Mouse (Mus musculus) embryonic facial prominence, embryonic 11.5 days (tissue): Measurements from ENCODE around the gene Timm50. TPM values are rescaled to one million over a fixed set of nuclear protein-coding genes. Genes with fewer than 3 reads are reported as not detected.

ENCODE experiments used
- ATAC-seq: fragments of 200-750 bp; cut with Nextera tagmentation; replicated peaks from 2 replicates; pipeline ENCODE4 v1.8.0; 2017; ENCODE audit warnings: low read depth; ENCODE audit not compliant: insufficient number of reproducible peaks, low FRiP score, low TSS enrichment
- DNase-seq: peaks from one replicate; pipeline ENCODE4 v3.0.0-alpha.2; 2015; ENCODE audit warnings: low spot score
- H3K27ac ChIP-seq: fragments of 300-500 bp; sonication (generic); replicated peaks from 2 replicates; pipeline ENCODE4 v1.5.1; 2014; ENCODE audit warnings: mild to moderate bottlenecking, low read depth, low read length, control low read depth
- H3K27me3 ChIP-seq: fragments of 300-500 bp; sonication (generic); 2 replicates; pipeline ENCODE4 v1.6.1; 2014; ENCODE audit warnings: mild to moderate bottlenecking, low read length, moderate library complexity, mixed read lengths; ENCODE audit not compliant: control insufficient read depth, insufficient read depth
- H3K36me3 ChIP-seq: fragments of 300-500 bp; sonication (generic); replicated peaks from 2 replicates; pipeline ENCODE4 v1.6.1; 2014; ENCODE audit warnings: low read depth, mild to moderate bottlenecking, low read length, moderate library complexity, mixed read lengths; ENCODE audit not compliant: control insufficient read depth, insufficient read depth
- H3K4me1 ChIP-seq: fragments of 300-500 bp; sonication (generic); 2 replicates; pipeline ENCODE4 v1.6.1; 2014; ENCODE audit warnings: low read length, mixed read lengths; ENCODE audit not compliant: control insufficient read depth, insufficient read depth
- H3K4me2 ChIP-seq: fragments of 300-500 bp; sonication (generic); 2 replicates; pipeline ENCODE4 v1.6.1; 2014; ENCODE audit warnings: low read depth, mild to moderate bottlenecking, control low read depth, low read length, moderate library complexity
- H3K4me3 ChIP-seq: fragments of 300-500 bp; sonication (generic); 2 replicates; pipeline ENCODE4 v1.5.1; 2014; ENCODE audit warnings: low read depth, low read length, control low read depth
- H3K9ac ChIP-seq: fragments of 300-500 bp; sonication (generic); replicated peaks from 2 replicates; pipeline ENCODE4 v1.6.1; 2014; ENCODE audit warnings: mild to moderate bottlenecking, control low read depth, low read length
- H3K9me3 ChIP-seq: fragments of 300-500 bp; sonication (generic); replicated peaks from 2 replicates; pipeline ENCODE4 v1.6.1; 2016; ENCODE audit warnings: mild to moderate bottlenecking, low read length, inconsistent platforms, mixed read lengths; ENCODE audit not compliant: control insufficient read depth
- WGBS: fragments of 180-500 bp; shearing (Covaris S2); extraction: QIAGEN DNeasy Blood & Tissue Kit; methylation state at CpG from one replicate; pipeline ENCODE4 v1.1.7; 2014; 5-methylcytosine and 5-hydroxymethylcytosine counted together
- polyA plus RNA-seq: library from polyadenylated mRNA; unstranded; fragments of >200 nt; fragmentation: Nextera tagmentation; extraction: Ambion mirVana; gene quantifications from 2 replicates; pipeline ENCODE4 v1.2.1, GENCODE M21; 2014

Timm50 gene
- polyA plus RNA-seq, 1 experiment from 2014 or later, result 172 TPM

DNA sequence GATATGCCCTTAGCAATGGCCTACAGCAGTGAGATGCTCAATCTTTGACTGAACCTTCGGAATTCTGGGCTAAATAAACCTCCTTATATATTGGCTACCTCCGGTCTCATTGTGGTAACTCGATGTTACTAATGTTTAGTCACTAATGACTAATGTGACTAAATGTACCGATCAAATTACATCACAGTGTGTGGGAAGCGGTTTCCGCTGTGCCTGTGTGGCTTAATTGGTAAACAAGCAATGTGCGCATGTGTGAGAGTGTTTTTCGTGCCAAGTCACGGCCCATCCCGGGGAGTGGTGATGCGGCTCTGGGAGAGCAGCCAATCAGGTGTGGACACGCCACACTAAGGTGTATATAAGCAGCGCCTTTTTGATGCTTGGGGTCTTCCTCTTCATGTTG lies 46.5 kb downstream of the Timm50 start:
- no peak overlapping the region for H3K4me3 ChIP-seq
- H3K27me3 ChIP-seq, result no peaks in the 10 kb centered on the region
- H3K4me2 ChIP-seq, result no peak overlapping the region
- H3K27ac ChIP-seq, result no peak overlapping the region
- H3K36me3 ChIP-seq, result no peaks in the 10 kb centered on the region
- H3K9ac ChIP-seq, result no peak overlapping the region
- no peak for DNase-seq
- no peaks in the 10 kb centered on the region for H3K9me3 ChIP-seq
- WGBS, result 91% methylated on average over 13 of the region's 13 CpGs
- no peaks in the 10 kb centered on the region for H3K4me1 ChIP-seq
- ATAC-seq, result no peak

DNA sequence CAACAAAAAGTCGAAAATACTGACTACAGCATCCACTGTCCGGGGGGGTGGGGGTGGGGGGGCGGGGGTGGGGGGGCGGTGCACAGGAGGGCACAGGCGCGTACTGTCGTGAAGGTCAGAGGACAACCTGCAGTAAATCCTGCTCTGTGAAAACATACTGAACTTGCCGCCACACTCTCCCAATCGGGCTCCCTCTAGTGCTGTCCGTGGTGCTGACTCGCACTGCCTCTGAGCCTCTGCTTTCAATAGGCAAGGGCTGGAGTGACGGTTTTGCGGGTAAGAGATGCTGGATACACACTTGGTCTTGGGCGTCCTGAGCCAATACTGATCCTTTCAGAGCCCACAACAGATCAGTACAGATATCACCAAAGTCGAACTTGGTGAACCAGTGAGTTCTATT lies 48.1 kb downstream of the Timm50 start:
- H3K27me3 ChIP-seq, result no peaks in the 10 kb centered on the region
- no peak overlapping the region for H3K4me2 ChIP-seq
- WGBS, result 7% methylated on average over 15 of the region's 15 CpGs
- no peak overlapping the region for H3K4me3 ChIP-seq
- H3K9me3 ChIP-seq, result no peaks in the 10 kb centered on the region
- DNase-seq (peak; percentile 92), ATAC-seq (no peak)
- no peaks in the 10 kb centered on the region for H3K4me1 ChIP-seq
- no peaks in the 10 kb centered on the region for H3K36me3 ChIP-seq
- no peak overlapping the region for H3K27ac ChIP-seq
- no peak overlapping the region for H3K9ac ChIP-seq

- Histone ChIP-seq H3K9ac (no peak overlapping the region), H3K36me3 (no peaks in the 10 kb centered on the region), H3K4me2 (no peak overlapping the region), H3K4me1 (no peaks in the 10 kb centered on the region), H3K27me3 (no peaks in the 10 kb centered on the region), H3K9me3 (no peaks in the 10 kb centered on the region), H3K27ac (no peak overlapping the region), H3K4me3 (no peak overlapping the region)
- DNase-seq (no peak), ATAC-seq (no peak)
- WGBS, result 38% methylated on average over 5 of the region's 5 CpGs
Observed at GRCm38 (mm10) chr7:28262861-28263260, 49.0 kb downstream of the Timm50 start.

Other genes with a start within 250 kb of the Timm50 start
- gene Fcgbp, start 240.8 kb downstream of the Timm50 start, polyA plus RNA-seq, result 0.15 and 0.18 TPM in 2 replicates
- 0.06 TPM in 1 of 2 replicates, not detected in the other for gene 9530053A07Rik, start 182.6 kb downstream of the Timm50 start, polyA plus RNA-seq
- gene Fbl, start 142.4 kb downstream of the Timm50 start, polyA plus RNA-seq, result 40.5 and 46.6 TPM in 2 replicates
- 14.1 and 14.3 TPM in 2 replicates for gene Dyrk1b, start 132.6 kb downstream of the Timm50 start, polyA plus RNA-seq
- gene Eid2, start 44.2 kb downstream of the Timm50 start, polyA plus RNA-seq, result 10.4 and 19.9 TPM in 2 replicates
- gene Eid2b, start 34.3 kb downstream of the Timm50 start, polyA plus RNA-seq, result 13.7 and 17.5 TPM in 2 replicates
- gene Selenov, start 20.9 kb downstream of the Timm50 start, polyA plus RNA-seq, result not detected in 2 replicates
- gene Dll3, start 9.8 kb downstream of the Timm50 start, polyA plus RNA-seq, result 9.9 and 11.8 TPM in 2 replicates
- gene Supt5, start 26.7 kb upstream of the Timm50 start, polyA plus RNA-seq, result 72.3 and 73.9 TPM in 2 replicates
- gene Rps16, start 38.6 kb upstream of the Timm50 start, polyA plus RNA-seq, result 988 and 991 TPM in 2 replicates
- 38.8 and 50.0 TPM in 2 replicates for gene Plekhg2, start 60.5 kb upstream of the Timm50 start, polyA plus RNA-seq
- 4.7 and 5.5 TPM in 2 replicates for gene Zfp36, start 68.2 kb upstream of the Timm50 start, polyA plus RNA-seq
- 50.1 and 50.6 TPM in 2 replicates for gene Med29, start 80.6 kb upstream of the Timm50 start, polyA plus RNA-seq
- gene Paf1, start 80.9 kb upstream of the Timm50 start, polyA plus RNA-seq, result 80.0 and 81.4 TPM in 2 replicates
- gene Gmfg, start 125.4 kb upstream of the Timm50 start, polyA plus RNA-seq, result 8.3 and 8.9 TPM in 2 replicates
- 4.4 and 5.7 TPM in 2 replicates for gene Lrfn1, start 139.9 kb upstream of the Timm50 start, polyA plus RNA-seq
- not detected in 2 replicates for gene Ifnl2, start 198.4 kb upstream of the Timm50 start, polyA plus RNA-seq
- gene Ifnl3, start 210.8 kb upstream of the Timm50 start, polyA plus RNA-seq, result not detected in 2 replicates
- not detected in 2 replicates for gene Sycn, start 228.8 kb upstream of the Timm50 start, polyA plus RNA-seq
- gene Nccrp1, start 235.2 kb upstream of the Timm50 start, polyA plus RNA-seq, result not detected in 2 replicates